Mouse (Mus musculus) brain, adult 10 weeks (tissue): Measurements from ENCODE around the gene Gm11032. TPM values are rescaled to one million over a fixed set of nuclear protein-coding genes. Genes with fewer than 3 reads are reported as not detected.

Source experiments
- polyA plus RNA-seq: library from polyadenylated mRNA; stranded (reverse); fragments of 350-450 nt; fragmentation: Illumina TruSeq; extraction: RNeasy Lipid Tissue Mini Kit (QIAGEN cat#74804); gene quantifications from one replicate; pipeline ENCODE4 v1.2.3, GENCODE M21; 2015; ENCODE audit warnings: low read depth, low replicate concordance

Gene Gm11032
- polyA plus RNA-seq, result not detected

GRCm38 (mm10) chr11:4620017-4620485 lies at the start of gene Gm11032:
Gene Gm11032 (plus strand): TSS chr11:4620067.

GRCm38 (mm10) chr11:4594608-4595500 lies 25.0 kb upstream of the Gm11032 start, which contains the start of gene Mtmr3:
Gene Mtmr3 (minus strand): TSS chr11:4594863.

DNA sequence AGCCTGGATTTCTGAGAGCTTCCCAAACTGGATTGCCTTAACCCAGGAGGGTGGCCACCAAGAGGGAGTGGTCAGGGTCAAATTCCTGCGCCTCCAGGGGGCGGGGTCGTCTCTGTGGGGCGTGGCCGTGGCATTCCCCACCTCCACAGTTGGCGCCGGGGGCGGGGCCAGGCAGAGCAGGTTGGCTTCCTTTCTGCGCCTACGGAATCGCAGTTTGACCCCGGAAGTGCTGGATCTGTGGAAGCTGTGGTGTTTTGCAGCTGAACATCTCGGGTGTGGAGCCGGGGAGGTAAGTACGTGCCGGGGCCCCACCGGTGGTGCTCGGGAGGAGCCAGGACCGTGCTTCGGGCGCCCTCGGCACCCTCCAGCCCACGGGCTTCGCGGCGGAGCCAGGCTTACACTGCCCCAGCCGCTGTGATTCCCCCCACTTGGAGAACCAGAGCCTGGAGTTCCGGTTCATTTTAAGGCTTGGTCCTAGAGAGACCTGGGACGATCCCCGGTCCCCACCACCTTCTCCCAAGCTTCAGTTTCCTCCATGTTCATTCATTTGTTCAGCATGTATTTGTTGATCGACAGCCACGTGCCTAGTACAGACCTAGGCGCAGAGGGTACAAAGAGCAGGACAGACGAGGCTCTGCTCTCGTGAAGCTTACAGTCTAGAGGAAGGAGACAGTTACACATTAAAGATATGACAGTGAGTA lies 17.8 kb downstream of the Gm11032 start, which contains the start of gene Ascc2:
Ascc2 (plus strand) TSS at position 214 of the 701 bp plus-strand sequence.

Other genes with a start within 250 kb of the Gm11032 start
- gene Hormad2, start 179.0 kb upstream of the Gm11032 start, polyA plus RNA-seq, result not detected
- 46.6 TPM for gene Mtmr3, start 25.2 kb upstream of the Gm11032 start, polyA plus RNA-seq
- gene Ascc2, start 17.7 kb downstream of the Gm11032 start, polyA plus RNA-seq, result 16.6 TPM
- 897 TPM for gene Uqcr10, start 84.3 kb downstream of the Gm11032 start, polyA plus RNA-seq
- gene Zmat5, start 84.6 kb downstream of the Gm11032 start, polyA plus RNA-seq, result 50.6 TPM
- 49.2 TPM for gene Cabp7, start 126.7 kb downstream of the Gm11032 start, polyA plus RNA-seq
- 61.5 TPM for gene Nf2, start 229.5 kb downstream of the Gm11032 start, polyA plus RNA-seq